Mouse (Mus musculus) embryonic facial prominence, embryonic 15.5 days (tissue): ENCODE results near the gene Ebf1. TPM values are rescaled to one million over a fixed set of nuclear protein-coding genes. Genes with fewer than 3 reads are reported as not detected.

ENCODE experiments used
- ATAC-seq: fragments of 200-750 bp; cut with Nextera tagmentation; 2 replicates; pipeline ENCODE4 v1.8.0; 2017; ENCODE audit warnings: low read depth, moderate TSS enrichment; ENCODE audit not compliant: insufficient number of reproducible peaks, low FRiP score, low TSS enrichment
- H3K27ac ChIP-seq: fragments of 300-500 bp; sonication (generic); replicated peaks from 2 replicates; pipeline ENCODE4 v1.5.1; 2015; ENCODE audit warnings: mild to moderate bottlenecking, inconsistent platforms
- H3K27me3 ChIP-seq: fragments of 300-500 bp; sonication (generic); 2 replicates; pipeline ENCODE4 v1.6.1; 2015; ENCODE audit warnings: inconsistent platforms
- H3K36me3 ChIP-seq: fragments of 300-500 bp; sonication (generic); 2 replicates; pipeline ENCODE4 v1.6.1; 2015; ENCODE audit warnings: mild to moderate bottlenecking, inconsistent platforms
- H3K4me1 ChIP-seq: fragments of 300-500 bp; sonication (generic); 2 replicates; pipeline ENCODE4 v1.6.1; 2015; ENCODE audit warnings: inconsistent platforms
- H3K4me2 ChIP-seq: fragments of 300-500 bp; sonication (generic); replicated peaks from 2 replicates; pipeline ENCODE4 v1.6.1; 2015; ENCODE audit warnings: mild to moderate bottlenecking, inconsistent platforms
- H3K4me3 ChIP-seq: fragments of 300-500 bp; sonication (generic); replicated peaks from 2 replicates; pipeline ENCODE4 v1.5.1; 2015; ENCODE audit warnings: mild to moderate bottlenecking, inconsistent platforms
- H3K9ac ChIP-seq: fragments of 300-500 bp; sonication (generic); 2 replicates; pipeline ENCODE4 v1.6.1; 2015; ENCODE audit warnings: inconsistent platforms
- H3K9me3 ChIP-seq: fragments of 300-500 bp; sonication (generic); replicated peaks from 2 replicates; pipeline ENCODE4 v1.6.1; 2016; ENCODE audit warnings: inconsistent platforms
- WGBS: fragments of 180-500 bp; shearing (Covaris S2); methylation state at CpG from one replicate; pipeline ENCODE4 v1.1.7; 2015; 5-methylcytosine and 5-hydroxymethylcytosine counted together
- polyA plus RNA-seq: library from polyadenylated mRNA; unstranded; fragments of >200 nt; fragmentation: Nextera tagmentation; extraction: Ambion mirVana; gene quantifications from 2 replicates; pipeline ENCODE4 v1.2.1, GENCODE M21; 2015

The Ebf1 gene
- polyA plus RNA-seq, 1 experiment from 2014 or later = 65.7 TPM

GRCm38 (mm10) chr11:45012081-45012480 lies 395.0 kb downstream of the Ebf1 start:
- Histone ChIP-seq H3K27ac (no peak overlapping the region), H3K4me3 (no peak overlapping the region), H3K9ac (no peak overlapping the region), H3K27me3 (no peaks in the 10 kb centered on the region), H3K4me1 (peaks cover 4% of the 10 kb centered on the region), H3K36me3 (no peaks in the 10 kb centered on the region), H3K4me2 (no peak overlapping the region), H3K9me3 (no peaks in the 10 kb centered on the region)
- WGBS = 100% methylated on average over 1 of the region's 1 CpGs
- ATAC-seq = no peak

GRCm38 (mm10) chr11:45017493-45017892 lies 400.4 kb downstream of the Ebf1 start:
- Histone ChIP-seq H3K36me3 (no peaks in the 10 kb centered on the region), H3K4me2 (no peak overlapping the region), H3K4me1 (no peaks in the 10 kb centered on the region), H3K27ac (no peak overlapping the region), H3K4me3 (no peak overlapping the region), H3K9me3 (no peaks in the 10 kb centered on the region), H3K9ac (no peak overlapping the region), H3K27me3 (no peaks in the 10 kb centered on the region)
- 76% methylated on average over 3 of the region's 3 CpGs for WGBS
- ATAC-seq = no peak

- Histone ChIP-seq H3K9me3 (no peaks in the 10 kb centered on the region), H3K9ac (no peak overlapping the region), H3K4me2 (no peak overlapping the region), H3K27me3 (no peaks in the 10 kb centered on the region; the same call in 1 of the 2 replicates), H3K4me1 (peaks cover 7% of the 10 kb centered on the region), H3K27ac (no peak overlapping the region), H3K4me3 (no peak overlapping the region), H3K36me3 (no peaks in the 10 kb centered on the region)
- WGBS = 80% methylated on average over 5 of the region's 5 CpGs
- no peak for ATAC-seq
These were observed 408.9 kb downstream of the Ebf1 start for GRCm38 (mm10) chr11:45026012-45026411.

- Histone ChIP-seq H3K36me3 (no peaks in the 10 kb centered on the region), H3K27ac (no peak overlapping the region), H3K4me2 (no peak overlapping the region), H3K4me3 (no peak overlapping the region), H3K4me1 (peaks cover 7% of the 10 kb centered on the region), H3K27me3 (no peaks in the 10 kb centered on the region; the same call in 1 of the 2 replicates), H3K9ac (no peak overlapping the region), H3K9me3 (no peaks in the 10 kb centered on the region)
- 25% methylated on average over 11 of the region's 11 CpGs for WGBS
- no peak for ATAC-seq
These were observed 409.6 kb downstream of the Ebf1 start for GRCm38 (mm10) chr11:45026674-45027073.

GRCm38 (mm10) chr11:45027076-45027475 lies 410.0 kb downstream of the Ebf1 start:
- no peaks in the 10 kb centered on the region for H3K9me3 ChIP-seq
- WGBS = 54% methylated on average over 7 of the region's 7 CpGs
- H3K4me3 ChIP-seq = no peak overlapping the region
- no peak overlapping the region for H3K27ac ChIP-seq
- no peak for ATAC-seq
- H3K4me2 ChIP-seq = no peak overlapping the region
- no peaks in the 10 kb centered on the region for H3K36me3 ChIP-seq
- peaks cover 7% of the 10 kb centered on the region for H3K4me1 ChIP-seq
- no peaks in the 10 kb centered on the region; the same call in 1 of the 2 replicates for H3K27me3 ChIP-seq
- H3K9ac ChIP-seq = no peak overlapping the region

- no peak overlapping the region for H3K4me2 ChIP-seq
- WGBS = 81% methylated on average over 7 of the region's 7 CpGs
- no peaks in the 10 kb centered on the region for H3K36me3 ChIP-seq
- no peak overlapping the region for H3K9ac ChIP-seq
- H3K27ac ChIP-seq = no peak overlapping the region
- H3K27me3 ChIP-seq = no peaks in the 10 kb centered on the region
- H3K4me1 ChIP-seq = no peaks in the 10 kb centered on the region
- H3K9me3 ChIP-seq = no peaks in the 10 kb centered on the region
- ATAC-seq = no peak
- no peak overlapping the region for H3K4me3 ChIP-seq
These were observed 438.9 kb downstream of the Ebf1 start for GRCm38 (mm10) chr11:45055744-45056610.

Other genes with a start within 250 kb of the Ebf1 start
- gene Il12b, start 217.3 kb upstream of the Ebf1 start, polyA plus RNA-seq = not detected in 2 replicates
- 59.8 and 61.1 TPM in 2 replicates for gene Ublcp1, start 146.8 kb upstream of the Ebf1 start, polyA plus RNA-seq
- gene Rnf145, start 98.4 kb upstream of the Ebf1 start, polyA plus RNA-seq = 75.2 and 77.5 TPM in 2 replicates